Mouse (Mus musculus) forebrain, embryonic 10.5 days (tissue): ENCODE measurements around the gene Diras1. TPM values are rescaled to one million over a fixed set of nuclear protein-coding genes. Genes with fewer than 3 reads are reported as not detected.
A peak's percentile ranks its signal among the peaks of the same experiment; 100 is the strongest.
"Not testable (repeated sequence)": the region's sequence is repeated elsewhere in the genome, so short reads cannot be mapped to it uniquely, and the experiment has no call there.

ENCODE experiments used
- DNase-seq: peaks from one replicate; pipeline ENCODE4 v3.0.0-alpha.2; 2017; ENCODE audit warnings: low spot score; ENCODE audit errors: extremely low spot score
- H3K27ac ChIP-seq: fragments of 300-500 bp; sonication (generic); 2 replicates; pipeline ENCODE4 v1.5.1; 2016; ENCODE audit warnings: mild to moderate bottlenecking
- H3K27me3 ChIP-seq: fragments of 300-500 bp; sonication (generic); 2 replicates; pipeline ENCODE4 v1.6.1; 2016; ENCODE audit warnings: mild to moderate bottlenecking; ENCODE audit not compliant: poor library complexity, severe bottlenecking
- H3K36me3 ChIP-seq: fragments of 300-500 bp; sonication (generic); replicated peaks from 2 replicates; pipeline ENCODE4 v1.6.1; 2016; ENCODE audit warnings: mild to moderate bottlenecking, moderate library complexity
- H3K4me1 ChIP-seq: fragments of 300-500 bp; sonication (generic); 2 replicates; pipeline ENCODE4 v1.6.1; 2016
- H3K4me3 ChIP-seq: fragments of 300-500 bp; sonication (generic); 2 replicates; pipeline ENCODE4 v1.5.1; 2016; ENCODE audit warnings: mild to moderate bottlenecking, moderate library complexity
- H3K9me3 ChIP-seq: fragments of 300-500 bp; sonication (generic); 2 replicates; pipeline ENCODE4 v1.6.1; 2016; ENCODE audit warnings: mild to moderate bottlenecking, moderate library complexity
- WGBS: fragments of 180-500 bp; shearing (Covaris S2); methylation state at CpG from one replicate; pipeline ENCODE4 v1.1.7; 2016; 5-methylcytosine and 5-hydroxymethylcytosine counted together
- polyA plus RNA-seq: library from polyadenylated mRNA; unstranded; fragments of >200 nt; fragmentation: Nextera tagmentation; extraction: Ambion mirVana; gene quantifications from 2 replicates; pipeline ENCODE4 v1.2.1, GENCODE M21; 2016

Gene Diras1
- polyA plus RNA-seq = 2.1 and 2.5 TPM in 2 replicates

- Histone ChIP-seq H3K9me3 (no peaks in the 10 kb centered on the region), H3K36me3 (peaks cover 7% of the 10 kb centered on the region; the same call in 1 of the 2 replicates), H3K27me3 (peaks cover 51% of the 10 kb centered on the region), H3K27ac (peak within 1 kb of the TSS; percentile 75), H3K4me3 (peak within 1 kb of the TSS; percentile 58), H3K4me1 (peaks cover 12% of the 10 kb centered on the region)
- DNase-seq = no peak
- 51% methylated on average over 12 of the region's 12 CpGs for WGBS
Measured at GRCm38 (mm10) chr10:81025639-81026275, at the start of gene Diras1. TSS of gene Diras1 (minus strand) at chr10:81025662.

GRCm38 (mm10) chr10:81073464-81073863 is 48.0 kb upstream of the Diras1 start:
- Histone ChIP-seq H3K4me3 (no peak overlapping the region), H3K27me3 (no peaks in the 10 kb centered on the region), H3K4me1 (peaks cover 29% of the 10 kb centered on the region), H3K9me3 (no peaks in the 10 kb centered on the region; the same call in 1 of the 2 replicates), H3K27ac (no peak overlapping the region), H3K36me3 (peaks cover 71% of the 10 kb centered on the region)
- no peak for DNase-seq
- 67% methylated on average over 7 of the region's 7 CpGs for WGBS

DNA sequence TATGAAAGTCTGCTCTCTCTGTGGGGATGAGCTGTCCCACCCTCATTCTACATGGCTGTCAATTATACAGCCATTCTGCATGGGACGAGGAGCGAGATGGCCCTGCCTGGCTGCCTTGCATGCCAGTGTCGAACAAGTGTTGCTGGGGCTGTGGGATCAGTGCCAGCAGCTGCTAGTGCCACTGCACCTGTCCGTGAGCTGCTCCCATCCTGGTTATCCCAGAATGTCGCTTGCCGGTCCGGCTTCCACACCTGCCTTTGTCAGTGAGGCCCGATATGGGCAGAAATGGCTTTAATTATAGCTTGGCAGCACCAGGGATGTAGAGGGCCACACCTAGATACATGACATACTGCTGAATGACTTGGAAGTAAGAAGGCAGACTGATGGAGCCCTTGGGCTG is 46.8 kb upstream of the Diras1 start:
- H3K4me1 ChIP-seq = peaks cover 29% of the 10 kb centered on the region
- peaks cover 59% of the 10 kb centered on the region for H3K36me3 ChIP-seq
- H3K27me3 ChIP-seq = no peaks in the 10 kb centered on the region
- no peak for DNase-seq
- 92% methylated on average over 8 of the region's 8 CpGs for WGBS
- H3K27ac ChIP-seq = no peak overlapping the region
- no peaks in the 10 kb centered on the region; the same call in 1 of the 2 replicates for H3K9me3 ChIP-seq
- no peak overlapping the region for H3K4me3 ChIP-seq

DNA sequence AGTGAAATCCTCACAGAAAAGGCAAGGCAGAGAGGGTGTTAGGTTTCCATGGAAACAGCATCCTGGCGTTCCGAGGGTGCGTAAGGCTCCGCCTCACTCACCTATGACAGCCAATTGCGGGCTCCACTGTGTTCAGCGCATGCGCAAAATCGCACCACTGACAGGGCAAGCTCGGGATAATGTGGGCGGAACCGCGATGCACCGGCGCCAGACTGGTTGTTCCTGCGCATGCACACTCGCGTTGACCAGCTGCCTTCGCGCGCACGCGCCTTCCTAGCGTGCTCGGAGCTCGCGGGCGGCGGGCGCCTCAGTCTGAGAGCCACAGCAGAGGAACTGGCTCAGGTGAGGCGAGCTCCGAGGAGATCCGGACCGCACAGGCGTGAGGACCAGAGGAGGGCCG is 44.4 kb upstream of the Diras1 start, which contains the start of gene Thop1:
TSS of gene Thop1 (plus strand) at position 200 of the 400 bp plus-strand sequence.
- Histone ChIP-seq H3K9me3 (no peaks in the 10 kb centered on the region; the same call in 1 of the 2 replicates), H3K4me1 (peaks cover 41% of the 10 kb centered on the region), H3K27me3 (no peaks in the 10 kb centered on the region), H3K4me3 (peak within 1 kb of the TSS; percentile 87), H3K36me3 (peaks cover 34% of the 10 kb centered on the region), H3K27ac (peak within 1 kb of the TSS; percentile 90)
- peak; percentile 100 for DNase-seq
- WGBS = under 1% methylated on average over 35 of the region's 35 CpGs

- H3K27ac ChIP-seq = peak overlapping the region; percentile 75; the same call in 1 of the 2 replicates
- no peak overlapping the region for H3K4me3 ChIP-seq
- WGBS = 72% methylated on average over 5 of the region's 5 CpGs
Measured at GRCm38 (mm10) chr10:81068706-81069105, 43.2 kb upstream of the Diras1 start.

GRCm38 (mm10) chr10:81064519-81064918 is 39.1 kb upstream of the Diras1 start:
- DNase-seq, H3K27ac ChIP-seq, H3K4me3 ChIP-seq, H3K9me3 ChIP-seq, H3K27me3 ChIP-seq, H3K36me3 ChIP-seq: not testable (repeated sequence)
- peaks cover 24% of the 10 kb centered on the region for H3K4me1 ChIP-seq
- WGBS = 86% methylated on average over 8 of the region's 8 CpGs

More at GRCm38 (mm10) chr10:81068706-81069105, 43.2 kb upstream of the Diras1 start:
- Histone ChIP-seq H3K4me1 (peaks cover 41% of the 10 kb centered on the region), H3K9me3 (no peaks in the 10 kb centered on the region; the same call in 1 of the 2 replicates), H3K36me3 (peaks cover 23% of the 10 kb centered on the region), H3K27me3 (no peaks in the 10 kb centered on the region)
- DNase-seq = no peak

- WGBS = 74% methylated on average over 4 of the region's 4 CpGs
- Histone ChIP-seq H3K4me3 (no peak overlapping the region), H3K27me3 (no peaks in the 10 kb centered on the region)
Measured at GRCm38 (mm10) chr10:81062710-81063109, 37.2 kb upstream of the Diras1 start.

GRCm38 (mm10) chr10:81059603-81060543 is 34.4 kb upstream of the Diras1 start, which contains the start of gene Sgta:
TSS of gene Sgta (minus strand) at chr10:81060181.
- H3K27ac ChIP-seq = peak within 1 kb of the TSS; percentile 88
- DNase-seq = peak; percentile 100
- H3K9me3 ChIP-seq = no peaks in the 10 kb centered on the region
- WGBS = under 1% methylated on average over 48 of the region's 48 CpGs
- H3K4me3 ChIP-seq = peak within 1 kb of the TSS; percentile 74
- H3K27me3 ChIP-seq = no peaks in the 10 kb centered on the region
- H3K4me1 ChIP-seq = peaks cover 24% of the 10 kb centered on the region
- H3K36me3 ChIP-seq = peaks cover 24% of the 10 kb centered on the region

More at GRCm38 (mm10) chr10:81062710-81063109, 37.2 kb upstream of the Diras1 start:
- Histone ChIP-seq H3K27ac (no peak overlapping the region), H3K4me1 (peaks cover 34% of the 10 kb centered on the region), H3K9me3 (no peaks in the 10 kb centered on the region), H3K36me3 (peaks cover 7% of the 10 kb centered on the region; the same call in 1 of the 2 replicates)
- DNase-seq = no peak

DNA sequence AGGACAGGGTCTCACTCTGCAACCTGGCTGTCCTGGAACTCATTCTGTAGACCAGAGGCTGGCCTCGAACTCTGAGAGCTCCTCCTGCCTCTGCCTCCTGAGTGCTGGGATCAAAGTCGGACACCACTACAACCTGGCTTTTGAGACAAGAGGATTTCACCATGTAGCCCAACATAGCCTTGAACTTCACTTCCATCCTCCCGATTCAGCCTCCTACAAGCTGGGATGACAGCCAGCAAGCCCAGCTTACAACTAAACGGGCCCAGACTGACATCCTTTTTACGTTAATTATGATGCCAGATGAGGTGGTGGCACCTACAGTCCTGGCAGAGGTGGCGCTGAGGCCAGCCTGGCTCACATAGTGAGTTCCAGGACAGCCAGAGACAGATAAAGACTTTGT is 33.4 kb upstream of the Diras1 start:
- WGBS = 89% methylated on average over 6 of the region's 6 CpGs
- Histone ChIP-seq H3K4me1 (peaks cover 24% of the 10 kb centered on the region), H3K36me3 (peaks cover 30% of the 10 kb centered on the region), H3K27ac (no peak overlapping the region), H3K9me3 (no peaks in the 10 kb centered on the region), H3K27me3 (no peaks in the 10 kb centered on the region), H3K4me3 (peak overlapping the region; percentile 74)
- no peak for DNase-seq

DNA sequence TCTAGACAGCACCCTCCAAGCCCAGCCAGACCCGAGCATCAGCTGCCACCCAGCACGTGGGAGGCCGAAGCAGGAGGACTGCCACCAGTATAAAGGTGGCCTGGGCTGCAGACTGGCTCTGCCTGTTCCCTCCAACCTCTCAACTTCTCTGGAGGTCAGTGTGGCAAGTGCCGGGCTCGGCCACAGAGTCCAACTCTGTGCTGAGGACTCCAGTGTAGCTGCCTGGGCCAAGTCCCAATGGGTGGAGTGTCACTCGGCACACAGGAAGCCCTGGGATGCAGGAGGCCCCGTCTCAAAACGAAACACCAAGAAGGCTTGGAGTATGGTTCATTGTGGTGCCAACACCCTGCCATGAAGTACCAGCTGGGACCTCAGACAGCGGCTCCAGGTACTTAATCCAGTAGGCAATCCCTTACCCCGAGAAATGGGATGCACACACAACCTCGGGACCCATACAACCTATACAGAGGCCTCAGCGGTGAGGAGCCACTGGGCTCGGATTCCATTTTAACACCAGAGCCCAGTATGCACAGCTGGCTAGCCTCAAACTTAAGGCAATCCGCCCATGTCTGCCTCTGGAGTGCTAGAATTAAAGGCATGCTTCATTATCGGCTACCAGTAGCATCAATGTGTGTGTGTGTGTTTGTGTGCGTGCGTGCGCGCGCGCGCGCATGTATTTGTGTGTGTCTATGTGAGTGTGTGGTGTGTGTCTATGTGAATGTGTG is 32.1 kb upstream of the Diras1 start:
- DNase-seq = no peak
- Histone ChIP-seq H3K4me1 (peaks cover 24% of the 10 kb centered on the region), H3K27ac (no peak overlapping the region), H3K36me3 (peaks cover 44% of the 10 kb centered on the region), H3K4me3 (no peak overlapping the region), H3K27me3 (no peaks in the 10 kb centered on the region), H3K9me3 (no peaks in the 10 kb centered on the region)
- 94% methylated on average over 23 of the region's 23 CpGs for WGBS

GRCm38 (mm10) chr10:81055802-81056340 is 30.4 kb upstream of the Diras1 start:
- H3K9me3 ChIP-seq, DNase-seq, H3K4me3 ChIP-seq, H3K27ac ChIP-seq, H3K27me3 ChIP-seq: not testable (repeated sequence)
- WGBS = 83% methylated on average over 11 of the region's 11 CpGs
- H3K36me3 ChIP-seq = peaks cover 61% of the 10 kb centered on the region
- H3K4me1 ChIP-seq = peaks cover 24% of the 10 kb centered on the region

DNA sequence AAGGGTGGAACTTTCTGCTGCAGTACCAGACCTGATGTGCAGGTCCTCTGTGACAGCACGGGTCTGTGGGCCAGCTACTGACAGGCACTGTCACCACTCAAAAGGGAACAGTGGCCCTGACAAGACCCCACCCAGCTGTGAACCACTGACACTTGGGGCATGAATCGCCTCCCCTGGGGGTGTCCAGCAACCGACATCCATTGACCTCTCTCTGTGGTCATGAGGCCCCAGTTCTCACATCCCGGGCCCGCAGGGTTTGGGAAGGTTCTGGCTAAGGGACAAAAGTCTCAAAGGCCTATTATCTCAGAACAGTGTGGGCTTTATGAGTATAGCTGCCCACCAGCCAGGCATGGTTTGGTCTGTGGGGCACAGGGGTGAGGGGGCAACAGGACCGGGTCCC is 29.7 kb upstream of the Diras1 start:
- Histone ChIP-seq H3K36me3 (peaks cover 68% of the 10 kb centered on the region), H3K27ac (no peak overlapping the region), H3K4me1 (peaks cover 24% of the 10 kb centered on the region), H3K27me3 (no peaks in the 10 kb centered on the region), H3K9me3 (no peaks in the 10 kb centered on the region), H3K4me3 (no peak overlapping the region)
- 86% methylated on average over 6 of the region's 6 CpGs for WGBS
- no peak for DNase-seq
